Mouse (Mus musculus): ENCODE results near the gene Foxs1.

DNA sequence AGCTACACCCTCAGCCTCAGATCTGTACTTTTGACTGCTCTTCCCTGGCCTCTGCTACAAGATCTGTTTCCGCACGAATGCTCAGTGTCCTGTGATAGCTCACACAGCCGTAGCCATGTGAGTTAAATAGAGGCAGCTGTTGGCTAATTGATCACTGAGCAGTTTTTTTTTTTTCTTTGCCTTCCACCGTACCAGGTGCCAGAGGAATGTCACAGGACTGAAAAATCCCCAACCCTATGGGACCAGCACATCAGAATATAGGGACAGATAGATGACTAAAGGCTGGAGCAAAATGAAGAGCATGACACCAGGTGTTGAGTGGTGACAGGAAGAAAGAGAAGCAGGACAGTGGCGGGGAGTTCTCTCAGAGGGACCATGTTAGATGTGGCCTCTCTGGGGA lies 16.9 kb downstream of the Foxs1 start:
- TF ChIP-seq GATA1 (IDR thresholded peaks at IDR 0.05; ENCODE audit: low read length) (no peak), TAL1 (IDR thresholded peaks at IDR 0.05; ENCODE audit: low read length) (no peak)
